Mouse (Mus musculus) MEL (cell line): ENCODE measurements at regions not wholly inside any gene's neighbourhood (a gene's known extent, or its start where the extent isn't known, plus 50 kb on each side); places are given as distances from the start of the nearest gene placed in this dataset.

Experiments
- CTCF ChIP-seq, 3 experiments: IDR thresholded peaks in 2 of 3; conservative IDR thresholded peaks in 1 of 3; 2 replicates each; pipeline ENCODE4 v1.5.1; 2011 to 2012; ENCODE audit warnings: low read length in 3 of 3, low read depth in 2 of 3, mild to moderate bottlenecking in 2 of 3, improper control_type of control experiment in 1 of 3, inconsistent platforms in 1 of 3, mixed read lengths in 1 of 3, moderate library complexity in 1 of 3; ENCODE audit not compliant: control insufficient read depth in 1 of 3, insufficient read depth in 1 of 3, poor library complexity in 1 of 3, severe bottlenecking in 1 of 3
- E2F4 ChIP-seq: IDR thresholded peaks from 2 replicates; pipeline ENCODE4 v1.6.1; 2011; ENCODE audit warnings: low read depth, low read length, improper control_type of control experiment, borderline replicate concordance
- EP300 ChIP-seq, 2 experiments: IDR thresholded peaks; 2 replicates each; pipeline ENCODE4 v1.6.1; 2011; ENCODE audit warnings: improper control_type of control experiment in 2 of 2, low read length in 2 of 2, low read depth in 1 of 2, mild to moderate bottlenecking in 1 of 2
- GABPA ChIP-seq: IDR thresholded peaks from 2 replicates; pipeline ENCODE4 v1.6.1; 2012; ENCODE audit warnings: low read depth, mild to moderate bottlenecking, inconsistent platforms, low read length, improper control_type of control experiment, moderate library complexity
- GATA1 ChIP-seq: IDR thresholded peaks from 2 replicates; pipeline ENCODE4 v1.6.1; 2011; ENCODE audit warnings: low read depth, low read length, improper control_type of control experiment
- HCFC1 ChIP-seq: IDR thresholded peaks from 2 replicates; pipeline ENCODE4 v1.6.1; 2012; ENCODE audit warnings: low read depth, mild to moderate bottlenecking, inconsistent platforms, low read length, improper control_type of control experiment, moderate library complexity
- JUND ChIP-seq: IDR thresholded peaks from 2 replicates; pipeline ENCODE4 v1.6.1; 2011; ENCODE audit warnings: low read depth, mild to moderate bottlenecking, improper control_type of control experiment, low read length
- NRF1 ChIP-seq: IDR thresholded peaks from 2 replicates; pipeline ENCODE4 v1.6.1; 2014; ENCODE audit warnings: low read depth, mild to moderate bottlenecking, inconsistent platforms, low read length, improper control_type of control experiment, moderate library complexity; ENCODE audit not compliant: poor library complexity, insufficient read depth, severe bottlenecking
- POLR2A ChIP-seq, 2 experiments: IDR thresholded peaks; 2 replicates each; pipeline ENCODE4 v1.6.1; 2011 to 2012; ENCODE audit warnings: low read length in 2 of 2, mild to moderate bottlenecking in 2 of 2, control low read depth in 1 of 2, improper control_type of control experiment in 1 of 2, low read depth in 1 of 2, moderate library complexity in 1 of 2; ENCODE audit not compliant: control insufficient read depth in 1 of 2, insufficient read depth in 1 of 2, poor library complexity in 1 of 2
- POLR2AphosphoS2 ChIP-seq: IDR thresholded peaks from 2 replicates; pipeline ENCODE4 v1.6.1; 2011; ENCODE audit warnings: low read length, improper control_type of control experiment
- POLR2AphosphoS5 ChIP-seq: IDR thresholded peaks from 2 replicates; pipeline ENCODE4 v1.6.1; 2012; ENCODE audit warnings: low read depth, borderline replicate concordance, mild to moderate bottlenecking, inconsistent platforms, low read length, moderate library complexity, mixed read lengths
- USF1 ChIP-seq: IDR thresholded peaks from 2 replicates; pipeline ENCODE4 v1.6.1; 2014; ENCODE audit warnings: low read depth, mild to moderate bottlenecking, inconsistent platforms, low read length, improper control_type of control experiment, moderate library complexity
- USF2 ChIP-seq, 2 experiments: IDR thresholded peaks; 2 replicates each; pipeline ENCODE4 v1.6.1; 2011 to 2012; ENCODE audit warnings: improper control_type of control experiment in 2 of 2, low read length in 2 of 2, borderline replicate concordance in 1 of 2, inconsistent platforms in 1 of 2, low read depth in 1 of 2, mild to moderate bottlenecking in 1 of 2; ENCODE audit not compliant: insufficient read depth in 1 of 2
- ZNF384 ChIP-seq: IDR thresholded peaks from 2 replicates; pipeline ENCODE4 v1.6.1; 2012; ENCODE audit warnings: low read depth, mild to moderate bottlenecking, inconsistent platforms, low read length, improper control_type of control experiment

- TF ChIP-seq USF2 (IDR thresholded peaks at IDR 0.05; ENCODE audit: borderline replicate concordance in 1 of 2, insufficient read depth in 1 of 2, low read depth in 1 of 2, low read length in 2 of 2) (no peak), POLR2A (IDR thresholded peaks at IDR 0.05; ENCODE audit: control insufficient read depth in 1 of 2, insufficient read depth in 1 of 2, low read depth in 1 of 2, low read length in 2 of 2, poor library complexity in 1 of 2) (no peak), CTCF (IDR thresholded peaks at IDR 0.05 in 2 of 3, conservative IDR thresholded peaks at IDR 0.05 in 1 of 3; ENCODE audit: control insufficient read depth in 1 of 3, insufficient read depth in 1 of 3, low read depth in 2 of 3, low read length in 3 of 3, poor library complexity in 1 of 3, severe bottlenecking in 1 of 3) (no peak), NRF1 (no peak), EP300 (IDR thresholded peaks at IDR 0.05; ENCODE audit: low read depth in 1 of 2, low read length in 2 of 2) (no peak), POLR2AphosphoS2 (no peak), POLR2AphosphoS5 (no peak), E2F4 (no peak), GABPA (no peak), GATA1 (no peak), USF1 (no peak), ZNF384 (no peak), JUND (no peak), HCFC1 (no peak)
Observed at GRCm38 (mm10) chr13:119339016-119339415, 89.4 kb upstream of the Paip1 start.
